Mouse (Mus musculus): ENCODE data around the gene Vgll4. TPM values are rescaled to one million over a fixed set of nuclear protein-coding genes. Genes with fewer than 3 reads are reported as not detected.

The Vgll4 gene
- polyA plus RNA-seq, 1 experiment from 2014 or later, result 74.3 TPM

DNA sequence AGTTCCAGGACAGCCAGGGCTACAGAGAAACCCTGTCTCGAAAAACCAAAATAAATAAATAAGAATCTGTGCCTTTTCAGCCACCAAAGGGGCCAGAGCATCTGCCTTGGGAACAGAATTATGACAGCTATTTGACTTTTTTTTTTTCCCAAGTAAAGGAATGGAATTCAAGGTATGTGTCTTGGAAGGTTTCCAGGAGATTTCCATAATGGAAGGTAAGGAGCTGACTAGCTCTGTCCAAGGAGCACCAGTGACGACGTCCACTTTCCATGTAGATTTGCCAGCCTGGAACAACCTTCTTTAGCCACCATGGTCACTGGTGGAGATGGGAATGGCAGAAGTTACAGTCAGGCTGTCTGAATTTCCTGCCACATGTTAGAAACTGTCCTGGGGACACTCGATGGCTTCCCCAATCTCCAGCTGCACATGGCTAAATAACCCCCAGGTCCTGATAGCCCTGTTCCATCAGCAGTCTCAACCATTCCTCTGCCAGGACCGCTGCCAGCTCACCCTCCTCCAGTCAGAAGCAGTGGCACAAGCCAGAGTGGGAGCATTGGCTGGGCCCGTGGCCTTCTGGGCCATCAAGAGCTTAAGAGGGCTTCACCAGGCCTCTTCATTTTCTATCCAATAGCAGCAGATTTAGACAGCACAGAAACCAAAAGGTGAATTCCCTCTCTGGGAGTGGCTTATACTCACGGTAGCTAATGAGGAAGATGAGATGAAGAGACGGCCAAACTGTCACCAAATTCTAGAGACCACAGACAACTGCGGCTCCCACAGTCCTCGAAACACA, 8.3 kb downstream of the Vgll4 start:
- 66% methylated on average over 10 of the region's 10 CpGs for whole genome bisulfite sequencing
- no peak overlapping the region for H3K9ac ChIP-seq
- peaks cover 10% of the 10 kb centered on the region; the same call in 1 of the 2 replicates for H3K27me3 ChIP-seq (replicated peaks)
- ATAC-seq (ENCODE audit: insufficient number of reproducible peaks, low FRiP score), result no peak
- H3K36me3 ChIP-seq, result no peaks in the 10 kb centered on the region
- no peak overlapping the region for H3K27ac ChIP-seq (ENCODE audit: poor library complexity, severe bottlenecking)
- 0 out of 2 replicates have a peak, but pooled peaks cover 5% of the 10 kb centered on the region for H3K4me1 ChIP-seq (replicated peaks)
- no peaks in the 10 kb centered on the region for H3K9me3 ChIP-seq (replicated peaks)
- no peak overlapping the region for H3K4me2 ChIP-seq
- no peak overlapping the region for H3K4me3 ChIP-seq

GRCm38 (mm10) chr6:114959012-114959398, 10.8 kb downstream of the Vgll4 start:
- Histone ChIP-seq H3K27me3 (replicated peaks) (no peaks in the 10 kb centered on the region), H3K4me1 (replicated peaks) (0 out of 2 replicates have a peak, but pooled peaks cover 5% of the 10 kb centered on the region), H3K9me3 (replicated peaks) (no peaks in the 10 kb centered on the region), H3K27ac (ENCODE audit: poor library complexity, severe bottlenecking) (no peak overlapping the region), H3K9ac (no peak overlapping the region), H3K36me3 (no peaks in the 10 kb centered on the region), H3K4me3 (no peak overlapping the region), H3K4me2 (no peak overlapping the region)
- 77% methylated on average over 6 of the region's 6 CpGs for WGBS
- ATAC-seq (ENCODE audit: insufficient number of reproducible peaks, low FRiP score), result no peak

- Histone ChIP-seq H3K9ac (no peak overlapping the region), H3K36me3 (no peaks in the 10 kb centered on the region), H3K9me3 (replicated peaks) (no peaks in the 10 kb centered on the region), H3K27me3 (replicated peaks) (no peaks in the 10 kb centered on the region), H3K27ac (ENCODE audit: poor library complexity, severe bottlenecking) (no peak overlapping the region), H3K4me2 (no peak overlapping the region), H3K4me1 (replicated peaks) (0 out of 2 replicates have a peak, but pooled peaks cover 5% of the 10 kb centered on the region), H3K4me3 (no peak overlapping the region)
- no peak for ATAC-seq (ENCODE audit: insufficient number of reproducible peaks, low FRiP score)
- 78% methylated on average over 10 of the region's 10 CpGs for WGBS
Observed at GRCm38 (mm10) chr6:114958249-114959011, 11.4 kb downstream of the Vgll4 start.

DNA sequence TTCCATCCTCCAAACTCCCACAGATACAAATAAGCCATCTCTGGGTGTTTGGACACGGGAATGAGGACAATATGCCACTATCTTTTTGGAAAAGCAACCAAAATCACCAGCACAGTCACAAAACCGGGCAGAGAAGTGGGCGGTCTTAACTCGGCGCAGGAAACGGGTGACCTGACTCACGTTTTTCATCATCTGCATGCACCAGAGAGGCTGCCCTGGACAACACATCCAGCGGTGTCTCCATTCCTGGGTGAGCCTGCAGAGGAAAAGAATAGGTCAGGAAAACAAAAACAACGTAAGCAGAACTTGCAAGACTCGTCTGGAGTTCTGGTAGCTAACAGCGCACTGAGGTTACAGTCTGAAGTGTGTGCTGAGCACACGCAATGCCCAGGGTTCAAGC, 12.0 kb downstream of the Vgll4 start:
- WGBS, result 72% methylated on average over 12 of the region's 12 CpGs
- no peak overlapping the region for H3K4me3 ChIP-seq
- H3K9ac ChIP-seq, result no peak overlapping the region
- H3K4me2 ChIP-seq, result no peak overlapping the region
- H3K36me3 ChIP-seq, result no peaks in the 10 kb centered on the region
- H3K4me1 ChIP-seq (replicated peaks), result 0 out of 2 replicates have a peak, but pooled peaks cover 5% of the 10 kb centered on the region
- H3K27ac ChIP-seq (ENCODE audit: poor library complexity, severe bottlenecking), result no peak overlapping the region
- no peaks in the 10 kb centered on the region for H3K9me3 ChIP-seq (replicated peaks)
- ATAC-seq (ENCODE audit: insufficient number of reproducible peaks, low FRiP score), result no peak
- H3K27me3 ChIP-seq (replicated peaks), result no peaks in the 10 kb centered on the region

DNA sequence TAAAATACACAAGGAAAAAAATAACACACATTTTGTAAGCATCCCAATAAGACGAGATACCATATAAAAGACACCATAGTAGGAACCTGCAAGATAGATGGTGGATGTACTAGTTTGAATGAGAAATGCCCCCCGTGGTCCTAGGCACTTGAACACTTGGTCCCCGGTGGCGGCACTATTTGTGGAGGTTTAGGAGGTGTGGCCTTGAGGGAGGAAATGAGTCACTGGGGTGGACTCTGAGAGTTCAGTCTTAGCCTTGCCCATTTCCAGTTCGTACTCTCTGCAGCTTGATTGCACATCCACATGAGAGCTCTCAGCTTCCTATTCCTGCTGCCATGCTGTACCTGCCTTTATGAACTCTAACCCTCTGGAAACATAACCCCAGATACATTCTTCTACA, 15.3 kb downstream of the Vgll4 start:
- Histone ChIP-seq H3K27ac (ENCODE audit: poor library complexity, severe bottlenecking) (no peak overlapping the region), H3K9me3 (replicated peaks) (no peaks in the 10 kb centered on the region), H3K4me3 (no peak overlapping the region), H3K4me1 (replicated peaks) (no peaks in the 10 kb centered on the region), H3K9ac (no peak overlapping the region), H3K4me2 (no peak overlapping the region), H3K27me3 (replicated peaks) (no peaks in the 10 kb centered on the region; the same call in 1 of the 2 replicates), H3K36me3 (no peaks in the 10 kb centered on the region)
- 77% methylated on average over 5 of the region's 5 CpGs for WGBS
- no peak for ATAC-seq (ENCODE audit: insufficient number of reproducible peaks, low FRiP score)

- ATAC-seq (ENCODE audit: insufficient number of reproducible peaks, low FRiP score), result no peak
- H3K9ac ChIP-seq, result no peak overlapping the region
- H3K27ac ChIP-seq (ENCODE audit: poor library complexity, severe bottlenecking), result no peak overlapping the region
- H3K9me3 ChIP-seq (replicated peaks), result no peaks in the 10 kb centered on the region
- no peaks in the 10 kb centered on the region for H3K4me1 ChIP-seq (replicated peaks)
- no peak overlapping the region for H3K4me2 ChIP-seq
- no peaks in the 10 kb centered on the region for H3K36me3 ChIP-seq
- H3K27me3 ChIP-seq (replicated peaks), result no peaks in the 10 kb centered on the region; the same call in 1 of the 2 replicates
- 84% methylated on average over 5 of the region's 5 CpGs for WGBS
- H3K4me3 ChIP-seq, result no peak overlapping the region
Observed at GRCm38 (mm10) chr6:114953601-114954000, 16.2 kb downstream of the Vgll4 start.

- no peaks in the 10 kb centered on the region for H3K4me1 ChIP-seq (replicated peaks)
- no peak for ATAC-seq (ENCODE audit: insufficient number of reproducible peaks, low FRiP score)
- no peaks in the 10 kb centered on the region for H3K36me3 ChIP-seq
- no peak overlapping the region for H3K4me3 ChIP-seq
- 82% methylated on average over 5 of the region's 5 CpGs for WGBS
- peaks cover 4% of the 10 kb centered on the region; the same call in 1 of the 2 replicates for H3K27me3 ChIP-seq (replicated peaks)
- H3K9me3 ChIP-seq (replicated peaks), result no peaks in the 10 kb centered on the region
- no peak overlapping the region for H3K27ac ChIP-seq (ENCODE audit: poor library complexity, severe bottlenecking)
- H3K9ac ChIP-seq, result no peak overlapping the region
- no peak overlapping the region for H3K4me2 ChIP-seq
Observed at GRCm38 (mm10) chr6:114952356-114952755, 17.4 kb downstream of the Vgll4 start.

DNA sequence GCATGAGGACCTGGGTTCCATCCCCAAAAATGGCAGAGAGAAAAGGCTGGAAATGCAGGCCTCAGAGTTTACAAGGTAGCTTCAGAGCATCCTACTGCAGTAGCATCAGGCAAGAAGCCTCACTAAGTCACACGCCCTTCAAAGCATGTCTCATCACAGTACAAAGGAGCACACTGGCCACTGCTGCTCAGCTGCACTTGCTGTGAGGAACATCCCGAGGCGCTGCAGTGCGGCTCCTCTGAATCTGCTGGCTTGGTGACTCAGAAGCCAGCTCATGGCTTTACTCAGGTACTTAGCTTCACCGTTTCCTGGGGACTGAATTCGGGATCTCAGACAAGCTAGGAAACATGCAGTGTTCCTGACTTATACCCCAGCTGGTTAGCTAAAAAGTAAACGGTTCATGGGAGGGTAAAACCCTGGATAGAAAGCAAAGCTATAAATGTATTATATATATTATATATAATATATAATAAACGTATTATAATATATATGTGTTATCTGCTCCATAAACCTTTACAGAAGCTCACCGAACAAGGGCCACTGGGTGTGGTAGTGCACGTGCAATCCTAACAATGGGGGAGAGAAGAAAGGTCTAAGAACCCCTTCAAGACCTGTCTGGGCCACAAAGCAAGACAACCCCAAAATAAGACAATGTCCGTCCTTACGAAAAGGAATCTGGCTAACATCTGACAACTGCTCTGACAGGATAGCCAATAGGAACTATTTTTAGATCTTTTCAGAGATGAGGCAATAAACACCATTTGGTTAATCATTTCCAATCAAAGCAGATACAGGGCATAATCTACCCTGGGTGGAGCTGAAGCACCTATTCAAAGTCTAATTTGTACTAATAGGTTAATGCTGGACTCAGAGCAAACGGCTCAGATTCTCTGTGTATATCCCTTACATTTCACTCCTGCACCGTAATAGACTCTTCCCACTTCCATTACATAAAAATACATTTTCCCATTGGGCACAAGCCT, 25.0 kb downstream of the Vgll4 start:
- Histone ChIP-seq H3K9me3 (replicated peaks) (no peaks in the 10 kb centered on the region), H3K4me1 (replicated peaks) (no peaks in the 10 kb centered on the region), H3K4me3 (no peak overlapping the region), H3K27me3 (replicated peaks) (0 out of 2 replicates have a peak, but pooled peaks cover 4% of the 10 kb centered on the region), H3K36me3 (no peaks in the 10 kb centered on the region), H3K27ac (ENCODE audit: poor library complexity, severe bottlenecking) (no peak overlapping the region), H3K4me2 (no peak overlapping the region), H3K9ac (no peak overlapping the region)
- ATAC-seq (ENCODE audit: insufficient number of reproducible peaks, low FRiP score), result no peak
- WGBS, result 73% methylated on average over 14 of the region's 14 CpGs

- Histone ChIP-seq H3K4me2 (no peak overlapping the region), H3K4me1 (replicated peaks) (no peaks in the 10 kb centered on the region)
- WGBS, result 72% methylated on average over 8 of the region's 8 CpGs
Observed at GRCm38 (mm10) chr6:114941201-114941849, 28.5 kb downstream of the Vgll4 start.

DNA sequence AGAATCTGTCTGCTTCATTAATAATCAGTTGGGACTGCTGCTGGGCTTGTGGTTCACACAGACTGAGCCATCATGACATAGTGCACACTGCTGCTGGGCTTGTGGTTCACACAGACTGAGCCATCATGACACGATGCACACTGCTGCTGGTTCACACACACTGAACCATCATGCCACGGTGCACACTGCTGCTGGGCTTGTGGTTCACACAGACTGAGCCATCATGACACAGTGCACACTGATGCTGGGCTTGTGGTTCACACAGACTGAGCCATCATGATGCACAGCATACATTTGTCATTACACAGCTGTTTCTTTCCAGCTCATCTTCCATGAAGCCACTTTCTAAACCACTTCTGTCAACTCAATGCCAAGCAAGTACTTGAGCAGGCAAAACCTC, 30.1 kb downstream of the Vgll4 start:
- no peaks in the 10 kb centered on the region for H3K36me3 ChIP-seq
- peaks cover 6% of the 10 kb centered on the region for H3K9me3 ChIP-seq (replicated peaks)
- no peak overlapping the region for H3K9ac ChIP-seq
- WGBS, result 79% methylated on average over 2 of the region's 2 CpGs
- H3K4me3 ChIP-seq, result no peak overlapping the region
- H3K4me1 ChIP-seq (replicated peaks), result no peaks in the 10 kb centered on the region
- H3K27ac ChIP-seq (ENCODE audit: poor library complexity, severe bottlenecking), result no peak overlapping the region
- H3K27me3 ChIP-seq (replicated peaks), result no peaks in the 10 kb centered on the region
- H3K4me2 ChIP-seq, result no peak overlapping the region
- no peak for ATAC-seq (ENCODE audit: insufficient number of reproducible peaks, low FRiP score)

More at GRCm38 (mm10) chr6:114941201-114941849, 28.5 kb downstream of the Vgll4 start:
- Histone ChIP-seq H3K9ac (no peak overlapping the region), H3K36me3 (no peaks in the 10 kb centered on the region), H3K27ac (ENCODE audit: poor library complexity, severe bottlenecking) (no peak overlapping the region), H3K9me3 (replicated peaks) (peaks cover 6% of the 10 kb centered on the region), H3K27me3 (replicated peaks) (no peaks in the 10 kb centered on the region), H3K4me3 (no peak overlapping the region)
- ATAC-seq (ENCODE audit: insufficient number of reproducible peaks, low FRiP score), result no peak

All from heart, embryonic 12.5 days (tissue).